Mouse (Mus musculus) spleen, postnatal 36 days (tissue): ENCODE data around the gene Tada3.

Experiments
- DNase-seq, 2 experiments: peaks; one replicate each; pipeline ENCODE4 v3.0.0; 2022; ENCODE audit warnings: low spot score in 2 of 2, mixed read lengths in 1 of 2

Tada3 gene

DNA sequence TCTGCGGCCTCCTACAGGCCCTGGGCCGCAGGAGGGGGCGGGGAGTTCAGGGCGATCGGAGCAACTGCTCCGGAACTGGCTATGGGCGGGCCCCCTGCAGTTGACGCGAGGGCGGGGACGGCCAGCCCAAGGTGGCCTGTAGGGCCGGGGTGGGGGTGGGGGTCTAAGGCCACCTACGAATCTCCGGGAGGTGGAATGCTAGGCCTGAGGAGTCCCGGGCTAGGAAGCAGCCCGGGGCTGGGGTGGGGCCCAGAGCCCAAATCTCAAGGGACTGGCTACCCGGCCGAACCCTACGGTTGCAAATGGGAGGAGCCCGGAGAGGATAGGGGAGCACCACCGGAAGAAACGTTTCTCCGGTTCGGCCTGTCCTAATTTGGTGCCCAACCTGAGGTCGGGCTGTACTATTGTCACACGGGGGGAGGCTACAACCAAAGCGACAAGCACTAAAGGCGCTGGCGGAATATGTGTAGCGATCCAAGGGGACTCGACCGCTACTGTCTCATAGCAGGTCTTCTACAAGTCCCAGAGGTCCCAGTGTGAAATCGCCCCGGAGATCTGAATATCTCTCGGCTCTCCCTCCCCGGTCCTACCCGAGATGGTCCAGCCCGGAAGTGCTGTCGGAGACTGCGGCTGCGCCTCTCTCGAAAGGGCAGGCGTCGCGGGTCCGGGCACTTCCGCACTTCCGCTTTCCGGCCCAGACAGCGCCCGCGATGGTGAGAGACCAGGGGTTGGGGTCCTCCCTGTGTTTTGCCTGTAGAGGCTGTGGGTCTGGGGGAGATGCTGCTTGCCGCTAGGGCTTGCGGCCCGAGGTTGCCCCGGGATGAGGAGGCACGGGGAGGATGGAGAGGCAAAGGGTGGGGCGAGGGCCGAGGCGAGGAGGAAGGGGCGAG is at the start of gene Tada3, which contains the start of gene Arpc4:
TSS of gene Tada3 (minus strand) at position 388 of the 890 bp plus-strand sequence.
TSS of gene Arpc4 (plus strand) at position 620 of the 890 bp plus-strand sequence.
- peak; percentile 93 to 95 for DNase-seq

DNA sequence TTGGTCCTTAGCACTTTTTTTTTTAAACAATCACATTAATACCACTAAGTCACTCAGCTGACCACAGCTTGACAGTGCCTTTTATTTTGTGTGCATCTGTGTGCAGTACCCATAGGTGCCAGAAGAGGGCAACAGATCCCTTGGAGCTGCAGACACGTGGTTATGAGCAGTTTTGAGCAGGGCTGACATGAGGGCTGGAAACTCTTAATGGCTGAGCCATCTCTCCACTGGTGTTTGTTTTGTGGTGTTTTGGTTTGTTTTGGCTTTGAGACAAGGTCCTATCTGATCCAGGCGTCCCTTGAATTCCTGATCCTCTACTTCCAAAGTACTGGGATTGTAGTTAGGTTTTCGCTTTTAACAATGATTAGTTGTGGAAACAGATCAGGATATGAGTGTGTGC is 49.7 kb upstream of the Tada3 start:
- no peak for DNase-seq

DNA sequence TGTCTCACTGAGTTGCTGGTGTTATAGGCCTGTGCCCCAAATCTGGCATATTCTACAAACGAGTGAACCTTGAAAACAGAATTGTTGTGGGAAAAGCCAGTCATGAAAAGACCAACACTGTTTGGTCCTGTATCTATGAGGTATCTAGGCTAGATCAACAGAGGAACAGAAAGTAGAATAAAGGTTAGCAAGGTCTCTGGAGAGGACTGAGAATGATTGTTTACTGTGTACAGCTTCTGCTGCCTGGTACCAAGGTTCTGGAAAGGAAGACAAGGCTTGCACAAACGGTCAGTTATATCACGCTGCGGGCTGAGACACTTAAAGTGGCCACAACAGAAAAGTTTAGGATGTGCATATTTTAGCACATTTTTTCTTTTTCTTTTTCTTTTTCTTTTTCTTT is 49.0 kb upstream of the Tada3 start:
- no peak for DNase-seq

DNA sequence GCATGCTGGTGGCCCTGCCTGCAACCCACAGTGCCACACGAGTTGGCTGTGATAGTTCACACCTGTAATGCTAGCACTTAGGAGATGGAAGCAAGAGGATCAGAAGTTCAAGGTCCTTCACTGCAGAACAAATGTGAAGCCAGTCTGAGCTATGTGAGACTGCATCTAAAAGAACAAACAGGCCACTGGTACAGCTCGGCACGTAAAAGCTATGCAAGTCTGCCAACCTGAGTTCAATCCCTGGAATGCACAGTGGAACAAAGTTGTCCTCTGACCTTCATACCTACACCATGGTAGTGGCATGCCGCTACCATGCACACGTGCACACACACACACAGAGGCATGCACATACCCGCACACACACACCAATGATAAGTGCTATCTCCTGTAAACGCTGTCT is 46.5 kb upstream of the Tada3 start:
- DNase-seq = no peak

DNA sequence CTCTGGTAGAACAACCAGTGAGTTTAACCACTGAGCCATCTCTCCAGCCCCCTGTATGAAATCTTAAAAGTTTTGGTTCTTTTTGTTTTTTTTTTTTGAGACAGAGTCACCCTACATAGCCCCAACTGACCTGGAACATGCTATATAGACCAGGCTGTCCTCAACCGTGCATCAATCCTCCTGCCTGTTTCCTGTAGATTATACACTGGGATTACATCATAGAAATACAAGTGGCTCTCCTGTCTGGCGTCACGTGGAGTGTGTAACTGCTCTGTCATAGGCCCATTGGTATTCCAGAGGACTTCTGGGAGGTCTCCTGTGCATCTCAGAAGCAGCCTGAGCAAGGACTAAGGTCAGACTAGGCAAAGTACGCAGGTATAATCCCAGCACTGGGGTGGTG is 45.3 kb upstream of the Tada3 start:
- no peak for DNase-seq

- peak; percentile 97 for DNase-seq
Measured at GRCm38 (mm10) chr6:113419199-113419587, 41.5 kb upstream of the Tada3 start, which contains the start of gene Rpusd3. Gene Rpusd3, minus strand, starts transcription at chr6:113419340.

DNA sequence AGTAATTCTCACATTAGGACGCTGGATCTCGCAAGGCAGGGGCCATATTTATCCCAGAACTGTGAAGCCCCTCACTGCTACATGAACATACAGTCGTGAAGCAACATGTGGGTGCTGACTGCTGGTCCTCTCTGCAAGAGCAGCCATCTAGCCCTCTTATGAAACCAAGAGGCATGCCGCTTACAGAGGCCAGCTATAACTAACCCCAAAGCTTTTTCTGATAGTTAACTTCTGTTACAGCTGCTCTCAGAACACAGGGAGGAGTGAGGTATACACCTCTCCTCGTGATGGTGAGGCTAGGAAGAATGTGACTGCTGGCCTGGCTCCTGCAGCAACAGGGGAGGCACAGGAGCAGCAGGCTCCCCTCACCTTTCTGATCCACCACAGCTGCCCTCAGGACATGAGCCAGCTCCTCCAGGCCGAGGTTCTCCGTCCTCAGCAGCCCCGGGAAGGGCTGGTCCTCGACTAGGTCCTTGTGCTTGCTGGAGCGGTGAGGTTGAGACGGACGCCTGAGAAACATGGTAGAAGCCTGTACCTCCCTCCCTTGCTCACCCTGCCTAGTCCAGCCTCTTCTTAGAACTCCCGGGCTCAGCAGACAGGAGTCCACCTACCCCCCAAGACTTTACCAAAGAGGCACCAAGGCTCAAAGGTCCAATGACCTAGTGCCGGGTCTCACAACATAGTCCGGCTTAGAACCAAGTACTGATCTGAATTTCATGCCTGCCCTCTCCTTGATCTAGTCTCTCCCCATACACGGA is 40.9 kb upstream of the Tada3 start:
- no peak for DNase-seq

- no peak for DNase-seq
Measured at GRCm38 (mm10) chr6:113416416-113416815, 38.7 kb upstream of the Tada3 start.

DNA sequence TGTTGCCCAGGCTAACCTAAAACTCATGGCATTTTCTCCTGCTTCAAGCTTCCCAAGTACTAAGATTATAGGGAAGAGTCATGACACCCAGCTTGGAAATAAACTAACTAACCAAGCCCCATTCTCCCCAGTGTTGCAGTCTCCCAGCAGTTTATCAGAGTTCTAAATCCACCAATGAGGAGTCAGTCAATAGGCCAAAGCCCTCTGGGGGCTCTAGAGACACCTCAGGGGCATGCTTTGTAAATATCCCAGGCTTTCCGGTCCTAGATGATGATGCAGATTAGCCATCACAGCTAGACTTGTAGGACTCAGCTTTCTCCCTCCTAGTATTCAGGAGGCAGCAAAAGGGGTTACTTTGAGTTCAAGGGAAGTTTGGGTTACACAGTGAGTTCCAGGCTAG is 32.3 kb upstream of the Tada3 start:
- DNase-seq = no peak

GRCm38 (mm10) chr6:113406683-113407082 is 29.0 kb upstream of the Tada3 start:
- no peak for DNase-seq

DNA sequence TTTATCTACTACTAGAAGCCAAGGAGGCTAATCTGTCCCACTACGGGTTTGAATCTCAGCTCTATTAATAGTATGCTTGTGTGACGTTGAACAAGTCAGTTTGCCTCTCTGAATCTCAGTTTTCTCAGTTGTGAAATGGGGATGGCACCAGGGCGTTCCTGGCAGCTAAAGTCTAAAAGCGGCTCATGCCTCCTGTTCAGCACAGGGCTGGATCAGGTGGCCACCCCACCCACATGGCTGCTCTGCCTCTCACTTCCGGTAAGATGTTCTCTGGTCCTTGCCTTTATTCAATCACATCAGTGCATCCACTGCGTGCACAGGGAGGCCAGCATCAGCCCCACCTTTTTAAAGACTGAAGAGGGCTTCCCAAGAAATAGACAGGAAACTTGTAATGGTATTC is 27.8 kb upstream of the Tada3 start:
- no peak for DNase-seq

GRCm38 (mm10) chr6:113404649-113405448 is 27.2 kb upstream of the Tada3 start:
- no peak for DNase-seq

GRCm38 (mm10) chr6:113402094-113402493 is 24.4 kb upstream of the Tada3 start:
- no peak for DNase-seq

DNA sequence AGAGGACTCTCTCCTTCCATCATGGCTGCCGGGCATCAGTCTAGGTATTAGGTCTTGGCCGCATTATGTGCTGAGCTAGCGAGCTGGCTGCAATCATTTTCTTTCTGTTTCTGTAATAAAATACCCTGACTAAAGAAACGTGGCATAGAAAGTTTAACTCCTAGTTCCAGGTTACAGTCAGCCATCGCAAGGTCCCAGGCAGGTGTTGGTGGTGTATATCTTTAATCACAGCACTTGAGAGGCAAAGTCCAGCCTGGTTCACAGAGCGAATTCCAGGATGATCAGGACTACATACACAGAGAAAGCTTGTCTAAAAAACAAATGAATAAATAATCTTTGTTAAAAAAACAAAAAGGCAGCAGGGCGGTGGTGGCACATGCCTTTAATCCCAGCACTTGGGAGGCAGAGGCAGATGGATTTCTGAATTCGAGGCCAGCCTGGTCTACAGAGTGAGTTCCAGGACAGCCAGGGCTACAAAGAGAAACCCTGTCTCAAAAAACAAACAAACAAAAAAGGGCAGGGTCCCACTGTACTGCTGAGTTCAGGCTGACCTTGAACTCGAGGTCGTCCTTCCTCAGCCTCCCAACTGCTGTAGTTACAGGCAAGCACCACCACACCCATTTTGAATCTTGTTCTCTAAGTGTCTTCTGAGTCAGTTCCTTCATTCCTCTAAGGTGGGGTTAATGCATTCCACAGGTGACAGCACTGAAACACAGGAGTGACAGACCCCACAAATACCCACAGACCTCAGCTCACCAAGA is 18.8 kb upstream of the Tada3 start:
- no peak for DNase-seq

GRCm38 (mm10) chr6:113395501-113395900 is 17.8 kb upstream of the Tada3 start:
- no peak for DNase-seq

DNA sequence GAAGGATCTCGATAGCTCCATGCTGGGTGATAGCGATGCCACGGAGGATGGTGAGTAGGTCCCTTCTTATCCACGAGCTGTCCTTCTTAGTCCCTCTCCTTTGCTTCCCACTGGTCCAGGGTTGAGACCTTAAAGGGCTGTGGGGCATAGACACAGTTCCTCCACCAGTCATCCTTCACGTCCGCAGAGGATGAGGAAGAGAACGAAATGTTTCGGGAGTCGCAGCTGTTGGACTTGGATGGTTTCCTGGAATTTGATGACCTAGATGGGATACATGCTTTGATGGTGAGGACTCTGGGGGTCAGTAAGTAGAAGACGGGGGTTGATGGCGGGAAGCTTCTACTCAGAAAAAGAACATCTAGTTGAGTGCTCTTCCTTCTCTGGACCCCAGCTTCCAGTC is 17.1 kb upstream of the Tada3 start:
- DNase-seq = no peak

DNA sequence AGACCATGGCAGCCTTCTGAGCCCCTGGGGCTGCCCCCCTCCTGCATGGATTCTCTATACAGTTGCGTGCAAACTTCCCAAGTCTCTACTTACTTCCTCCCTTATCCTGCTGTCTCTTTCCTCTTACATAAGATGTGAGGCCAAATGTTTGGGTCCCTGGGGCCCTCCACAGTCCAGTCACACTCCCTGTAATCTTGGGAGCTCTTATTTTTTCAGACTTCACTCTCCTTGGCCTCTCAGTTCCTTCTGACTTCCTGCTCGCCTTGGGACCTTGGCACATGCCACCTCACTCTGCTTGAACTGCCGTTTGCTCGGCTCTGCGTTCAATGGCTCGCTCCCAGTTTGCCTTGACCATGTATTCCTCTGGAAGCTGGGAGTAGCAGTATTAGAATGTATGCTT is 16.3 kb upstream of the Tada3 start:
- no peak for DNase-seq

DNA sequence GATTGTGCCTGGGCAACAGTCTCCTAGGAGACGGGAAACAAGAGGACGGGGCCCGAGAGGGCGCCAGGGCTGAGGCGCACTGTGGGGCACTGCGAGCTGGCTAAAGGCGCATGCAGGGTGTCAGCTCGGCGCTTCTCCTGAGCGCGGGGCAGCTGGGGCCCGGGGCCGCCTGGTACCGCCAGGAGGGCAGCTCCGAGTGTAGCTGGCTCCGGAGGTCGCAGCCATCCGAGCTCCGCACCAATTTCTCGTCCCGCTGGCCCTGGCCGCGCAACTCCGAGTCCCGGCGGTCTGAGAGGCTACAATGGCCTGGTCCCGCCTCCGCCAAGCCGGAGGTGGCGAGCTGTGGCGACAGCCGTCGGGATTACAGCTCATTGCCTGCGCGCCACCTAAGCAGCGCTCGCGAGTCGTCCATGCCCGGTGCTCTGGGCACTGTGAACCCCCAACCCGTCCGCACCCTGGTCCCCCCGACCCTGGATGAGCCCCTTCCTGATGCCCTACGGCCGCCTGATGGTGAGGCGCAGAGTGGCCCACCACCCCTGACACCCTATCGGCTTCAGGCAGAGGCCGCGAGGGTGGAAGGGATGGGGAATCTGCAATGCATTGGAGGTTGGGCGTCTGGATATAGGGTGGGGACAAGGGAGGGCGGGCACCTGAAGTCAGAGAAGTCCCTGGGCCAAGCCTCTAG is 14.8 kb upstream of the Tada3 start:
- DNase-seq = no peak

DNA sequence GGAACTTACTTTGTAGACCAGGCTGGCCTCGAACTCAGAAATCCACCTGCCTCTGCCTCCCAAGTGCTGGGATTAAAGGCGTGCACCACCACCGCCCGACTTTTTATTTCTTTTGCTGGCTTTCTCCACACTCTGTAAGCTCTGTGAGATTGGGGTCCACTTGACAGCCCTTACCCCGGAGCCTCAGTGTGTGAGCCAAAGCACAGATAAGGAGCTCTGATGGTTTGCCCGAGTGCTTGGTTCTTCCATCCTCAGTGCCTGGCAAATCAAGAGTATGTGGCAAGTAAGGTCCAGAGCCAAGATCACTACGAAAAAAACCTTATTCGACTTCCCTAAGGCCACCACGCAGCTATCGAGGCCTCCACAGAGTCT is 14.3 kb upstream of the Tada3 start:
- no peak for DNase-seq

DNA sequence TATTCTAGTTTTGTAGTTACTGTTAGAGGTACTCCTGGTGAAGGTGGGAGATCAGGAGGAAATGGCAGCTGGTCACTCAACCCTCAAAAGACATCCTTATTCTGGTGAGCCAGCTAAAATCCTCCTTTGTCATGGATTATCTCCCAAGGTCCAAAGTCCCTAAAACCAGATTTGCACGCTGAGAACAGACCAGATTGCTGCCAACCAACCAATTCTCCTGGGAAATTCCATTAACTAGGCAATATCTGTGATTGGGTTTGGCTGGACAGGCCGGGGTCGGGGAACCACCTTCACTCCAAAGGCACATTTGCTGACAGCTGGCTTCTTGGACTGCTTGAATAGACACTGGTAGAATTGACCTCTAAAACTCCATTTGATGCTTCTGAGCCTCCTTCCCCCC is 13.0 kb upstream of the Tada3 start:
- no peak for DNase-seq

GRCm38 (mm10) chr6:113388960-113389359 is 11.3 kb upstream of the Tada3 start, which contains the start of gene Ttll3:
Gene Ttll3, plus strand, starts transcription at chr6:113389260.
- DNase-seq = no peak
